Mouse (Mus musculus) retina, adult 2 months (tissue): Measurements from ENCODE around the gene Gm20431.

ENCODE experiments used
- DNase-seq: peaks from one replicate; pipeline ENCODE4 v3.0.0-alpha.2; 2012; ENCODE audit warnings: low read depth, low spot score

Gm20431 gene

GRCm38 (mm10) chr2:167689501-167690218 lies 28.4 kb upstream of the Gm20431 start, which contains the start of gene Tmem189:
Gene Tmem189 (minus strand): TSS chr2:167689822.
- DNase-seq = no peak

GRCm38 (mm10) chr2:167688498-167689451 lies 27.5 kb upstream of the Gm20431 start, which contains the start of gene Cebpb:
Gene Cebpb (plus strand): TSS chr2:167688915.
- DNase-seq = no peak

- no peak for DNase-seq
Measured at GRCm38 (mm10) chr2:167688126-167688497, 26.8 kb upstream of the Gm20431 start.

GRCm38 (mm10) chr2:167687651-167688101 lies 26.4 kb upstream of the Gm20431 start:
- no peak for DNase-seq

GRCm38 (mm10) chr2:167687250-167687586 lies 25.9 kb upstream of the Gm20431 start:
- no peak for DNase-seq

GRCm38 (mm10) chr2:167686382-167687249 lies 25.3 kb upstream of the Gm20431 start:
- no peak for DNase-seq

GRCm38 (mm10) chr2:167685865-167686264 lies 24.6 kb upstream of the Gm20431 start:
- DNase-seq = no peak

- peak; percentile 79 for DNase-seq
Measured at GRCm38 (mm10) chr2:167685137-167685536, 23.8 kb upstream of the Gm20431 start.

GRCm38 (mm10) chr2:167683721-167684120 lies 22.4 kb upstream of the Gm20431 start:
- no peak for DNase-seq

- DNase-seq = no peak
Measured at GRCm38 (mm10) chr2:167680657-167681056, 19.4 kb upstream of the Gm20431 start.

- DNase-seq = no peak
Measured at GRCm38 (mm10) chr2:167679902-167680430, 18.7 kb upstream of the Gm20431 start.

- DNase-seq = no peak
Measured at GRCm38 (mm10) chr2:167678600-167678999, 17.3 kb upstream of the Gm20431 start.

GRCm38 (mm10) chr2:167675120-167675909 lies 14.0 kb upstream of the Gm20431 start:
- DNase-seq = no peak

GRCm38 (mm10) chr2:167672212-167672685 lies 11.0 kb upstream of the Gm20431 start:
- DNase-seq = no peak

- DNase-seq = no peak
Measured at GRCm38 (mm10) chr2:167671101-167671633, 9.9 kb upstream of the Gm20431 start.

GRCm38 (mm10) chr2:167669398-167669797 lies 8.1 kb upstream of the Gm20431 start:
- no peak for DNase-seq

GRCm38 (mm10) chr2:167668426-167668825 lies 7.1 kb upstream of the Gm20431 start:
- DNase-seq = no peak

- DNase-seq = no peak
Measured at GRCm38 (mm10) chr2:167665972-167666713, 4.8 kb upstream of the Gm20431 start.

GRCm38 (mm10) chr2:167662713-167663112 lies 1.4 kb upstream of the Gm20431 start:
- no peak for DNase-seq
